Mouse (Mus musculus) thymus, postnatal 10 days (tissue): Measurements from ENCODE around the gene Fam160a1.

ENCODE experiments used
- DNase-seq, 2 experiments: peaks; one replicate each; pipeline ENCODE4 v3.0.0; 2021; ENCODE audit warnings: low spot score in 2 of 2

Fam160a1 gene

GRCm38 (mm10) chr3:85634389-85635125 lies 182.5 kb downstream of the Fam160a1 start:
- no peak for DNase-seq

- no peak for DNase-seq
Observed at GRCm38 (mm10) chr3:85633733-85634132, 183.4 kb downstream of the Fam160a1 start.

GRCm38 (mm10) chr3:85629895-85630510 lies 187.1 kb downstream of the Fam160a1 start:
- DNase-seq: no peak

GRCm38 (mm10) chr3:85619751-85620150 lies 197.3 kb downstream of the Fam160a1 start:
- no peak for DNase-seq

GRCm38 (mm10) chr3:85619345-85619744 lies 197.7 kb downstream of the Fam160a1 start:
- no peak for DNase-seq

GRCm38 (mm10) chr3:85618885-85619284 lies 198.2 kb downstream of the Fam160a1 start:
- no peak for DNase-seq

GRCm38 (mm10) chr3:85616389-85616788 lies 200.7 kb downstream of the Fam160a1 start:
- no peak for DNase-seq
